Mouse (Mus musculus) thymus, adult 2 months (tissue): ENCODE measurements at regions not wholly inside any gene's neighbourhood (a gene's known extent, or its start where the extent isn't known, plus 50 kb on each side); places are given as distances from the start of the nearest gene placed in this dataset.

Source experiments
- DNase-seq: peaks from one replicate; pipeline ENCODE4 v3.0.0; 2021
- H3K27ac ChIP-seq: fragments of 200-500 bp; 2 replicates; pipeline ENCODE4 v1.5.1; 2012; ENCODE audit warnings: low read length, control low read depth; ENCODE audit not compliant: control insufficient read depth, insufficient read depth
- H3K27me3 ChIP-seq: fragments of 200-500 bp; 2 replicates; pipeline ENCODE4 v1.6.1; 2012; ENCODE audit warnings: mild to moderate bottlenecking, low read length, moderate library complexity, mixed read lengths; ENCODE audit not compliant: control insufficient read depth, insufficient read depth
- H3K36me3 ChIP-seq: fragments of 200-500 bp; 2 replicates; pipeline ENCODE4 v1.6.1; 2012; ENCODE audit warnings: mild to moderate bottlenecking, low read length, moderate library complexity; ENCODE audit not compliant: control insufficient read depth, insufficient read depth
- H3K4me1 ChIP-seq: fragments of 200-500 bp; replicated peaks from 2 replicates; pipeline ENCODE4 v1.6.1; 2012; ENCODE audit warnings: low read length; ENCODE audit not compliant: control insufficient read depth, insufficient read depth
- H3K4me3 ChIP-seq: fragments of 200-500 bp; 2 replicates; pipeline ENCODE4 v1.5.1; 2012; ENCODE audit warnings: mild to moderate bottlenecking, low read length, control low read depth, moderate library complexity; ENCODE audit not compliant: control insufficient read depth, insufficient read depth
- CTCF ChIP-seq: fragments of 200-500 bp; IDR thresholded peaks from 2 replicates; pipeline ENCODE4 v1.5.1; 2012; ENCODE audit warnings: mild to moderate bottlenecking, control low read depth, low read length, moderate library complexity, borderline replicate concordance; ENCODE audit not compliant: control insufficient read depth, poor library complexity, insufficient read depth; ENCODE audit errors: extremely low read depth
- POLR2A ChIP-seq: fragments of 200-500 bp; IDR thresholded peaks from 2 replicates; pipeline ENCODE4 v1.6.1; 2012; ENCODE audit warnings: mild to moderate bottlenecking, low read length, control low read depth, moderate library complexity; ENCODE audit not compliant: control insufficient read depth, poor library complexity, insufficient read depth; ENCODE audit errors: extremely low read depth
- WGBS: fragments of 180-500 bp; shearing (Covaris S2); methylation state at CpG from one replicate; pipeline ENCODE4 v1.1.7; 2018; 5-methylcytosine and 5-hydroxymethylcytosine counted together

DNA sequence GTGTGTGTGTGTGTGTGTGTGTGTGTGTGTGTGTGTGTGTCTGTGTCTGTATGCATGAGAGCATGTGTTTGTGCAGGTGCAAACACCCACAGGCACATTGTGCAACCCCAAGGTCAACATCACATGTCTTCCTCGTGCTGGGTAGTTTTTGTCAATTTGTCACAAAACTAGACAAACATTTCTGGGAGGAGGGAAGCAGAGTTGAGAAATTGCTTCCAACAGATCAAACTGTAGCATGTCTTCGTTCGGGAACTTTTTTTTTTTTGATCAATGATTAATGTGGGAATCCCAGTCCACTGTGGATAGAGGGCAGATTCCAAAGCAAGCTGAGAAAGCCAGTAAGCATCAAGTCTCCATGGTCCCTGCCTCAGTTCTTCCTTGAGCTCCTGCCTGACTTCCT lies 67.9 kb upstream of the Mpp6 start:
- Histone ChIP-seq H3K36me3 (no peaks in the 10 kb centered on the region), H3K27me3 (no peaks in the 10 kb centered on the region), H3K27ac (no peak overlapping the region), H3K4me1 (0 out of 2 replicates have a peak, but pooled peaks cover 6% of the 10 kb centered on the region), H3K4me3 (no peak overlapping the region)
- no peak for DNase-seq
- WGBS: 67% methylated on average over 3 of the region's 3 CpGs
- no peak for TF ChIP-seq POLR2A
- TF ChIP-seq CTCF: no peak

DNA sequence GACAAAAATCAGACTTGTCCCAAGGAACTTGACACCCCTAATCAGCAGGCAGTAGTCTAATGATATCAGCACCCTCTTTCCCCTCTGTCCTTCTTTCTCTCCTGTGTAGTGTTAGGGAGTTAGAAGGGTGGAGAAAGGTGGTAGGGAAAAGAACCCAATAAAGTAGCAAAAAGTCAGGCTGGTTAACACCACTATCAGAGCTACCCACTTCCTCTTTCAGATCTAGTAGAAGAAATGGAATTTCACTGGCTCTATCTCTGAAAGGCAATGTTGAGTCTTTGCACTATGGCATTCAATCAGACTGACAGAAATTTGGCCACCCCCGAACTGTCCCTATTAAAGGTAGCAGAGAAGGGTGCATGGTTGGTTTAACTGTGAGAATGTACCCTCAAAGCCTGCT lies 65.9 kb upstream of the Mpp6 start:
- no peaks in the 10 kb centered on the region for H3K4me1 ChIP-seq
- no peak overlapping the region for H3K4me3 ChIP-seq
- no peaks in the 10 kb centered on the region for H3K27me3 ChIP-seq
- TF ChIP-seq CTCF: no peak
- whole genome bisulfite sequencing: 63% methylated on average over 1 of the region's 1 CpGs
- H3K36me3 ChIP-seq: no peaks in the 10 kb centered on the region
- H3K27ac ChIP-seq: no peak overlapping the region
- no peak for DNase-seq

DNA sequence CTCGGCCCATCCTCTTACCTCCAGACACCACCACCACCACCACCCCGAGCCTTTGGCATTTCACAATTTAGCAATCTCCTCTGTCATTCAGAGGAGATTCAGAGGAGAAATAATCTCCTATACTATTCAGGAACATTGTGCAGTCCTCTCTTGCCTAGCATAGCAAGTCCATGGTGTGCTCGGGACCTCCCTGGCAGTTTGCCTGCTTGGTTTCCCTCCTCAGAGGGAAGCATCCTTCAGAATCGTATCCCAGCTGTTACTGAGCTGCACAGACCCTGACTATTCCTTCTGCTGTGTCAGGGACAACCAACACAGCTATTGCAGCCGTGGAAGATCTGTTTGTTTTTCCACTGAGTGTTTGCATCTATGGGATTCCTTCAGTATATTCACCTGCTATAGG lies 63.3 kb upstream of the Mpp6 start:
- no peaks in the 10 kb centered on the region for H3K27me3 ChIP-seq
- H3K27ac ChIP-seq: no peak overlapping the region
- no peaks in the 10 kb centered on the region for H3K36me3 ChIP-seq
- no peak for DNase-seq
- no peak overlapping the region for H3K4me3 ChIP-seq
- TF ChIP-seq POLR2A (no peak), CTCF (no peak)
- WGBS: 84% methylated on average over 5 of the region's 5 CpGs
- H3K4me1 ChIP-seq: no peaks in the 10 kb centered on the region

DNA sequence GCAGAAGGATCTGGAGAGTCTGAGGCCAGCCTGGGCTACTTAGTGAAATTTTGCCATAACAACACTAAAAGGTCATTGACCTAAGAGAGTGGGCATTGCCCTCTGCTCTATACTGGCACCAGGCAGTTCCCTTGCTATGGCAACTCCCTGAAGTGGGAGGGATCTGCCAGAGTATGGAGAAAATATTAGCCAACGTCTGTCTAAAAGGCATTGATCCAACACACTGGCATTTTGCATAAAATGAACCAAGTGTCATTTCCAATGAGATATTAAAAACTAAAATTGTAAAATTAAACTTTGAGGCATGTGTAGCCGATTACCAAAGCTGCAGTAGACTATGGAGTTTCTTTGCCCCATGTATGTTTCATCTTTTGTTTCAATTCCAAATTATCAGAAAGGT lies 57.6 kb upstream of the Mpp6 start:
- no peak overlapping the region for H3K4me3 ChIP-seq
- DNase-seq: no peak
- no peak for TF ChIP-seq CTCF
- TF ChIP-seq POLR2A: no peak
- WGBS: 80% methylated on average over 2 of the region's 2 CpGs
- no peak overlapping the region for H3K27ac ChIP-seq
- no peaks in the 10 kb centered on the region; the same call in 1 of the 2 replicates for H3K4me1 ChIP-seq
- no peaks in the 10 kb centered on the region for H3K36me3 ChIP-seq
- no peaks in the 10 kb centered on the region for H3K27me3 ChIP-seq

DNA sequence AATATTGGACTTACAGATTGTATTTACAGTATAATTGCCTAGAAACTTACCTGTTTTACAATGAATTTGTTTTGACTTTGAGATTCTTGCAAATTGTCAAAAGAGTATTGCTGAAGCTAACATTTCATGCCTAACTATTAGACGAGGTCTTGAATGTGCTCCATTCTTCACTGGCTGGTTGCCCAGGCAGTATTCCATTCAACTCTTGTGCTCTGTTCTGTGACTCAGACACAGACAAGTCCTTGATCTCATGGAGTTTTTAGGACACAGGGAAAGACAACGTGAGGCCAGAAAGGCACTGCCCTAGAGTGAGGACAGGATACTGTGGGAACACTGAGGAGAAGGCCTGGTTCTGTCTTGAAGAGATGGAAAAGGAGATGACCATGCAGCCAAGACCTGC lies 57.0 kb upstream of the Mpp6 start:
- Histone ChIP-seq H3K4me1 (no peaks in the 10 kb centered on the region; the same call in 1 of the 2 replicates), H3K36me3 (no peaks in the 10 kb centered on the region), H3K4me3 (no peak overlapping the region), H3K27ac (no peak overlapping the region), H3K27me3 (no peaks in the 10 kb centered on the region)
- TF ChIP-seq POLR2A: no peak
- no peak for TF ChIP-seq CTCF
- 82% methylated on average over 2 of the region's 2 CpGs for WGBS
- no peak for DNase-seq

DNA sequence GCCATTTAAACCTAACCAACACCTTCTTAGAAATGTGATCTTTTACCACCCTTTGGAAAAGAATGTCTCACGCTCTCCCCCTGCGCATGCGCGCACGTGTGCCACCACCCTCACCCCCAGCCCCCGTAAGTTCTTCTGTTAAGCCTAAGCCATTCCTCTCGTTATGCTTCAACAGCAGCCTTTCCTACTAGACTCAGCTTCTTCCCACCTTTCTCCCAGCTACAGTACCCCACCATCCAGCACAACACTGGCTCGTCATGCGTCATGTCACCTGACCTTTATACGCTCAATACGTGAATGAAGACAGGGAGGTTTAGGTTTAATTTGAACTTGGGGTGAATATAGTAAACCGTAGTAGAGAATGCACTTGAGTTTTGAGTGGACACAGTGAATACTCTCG lies 55.8 kb upstream of the Mpp6 start:
- no peak overlapping the region for H3K4me3 ChIP-seq
- no peak for TF ChIP-seq CTCF
- TF ChIP-seq POLR2A: no peak
- H3K36me3 ChIP-seq: no peaks in the 10 kb centered on the region
- no peak for DNase-seq
- no peak overlapping the region for H3K27ac ChIP-seq
- 93% methylated on average over 13 of the region's 13 CpGs for WGBS
- no peaks in the 10 kb centered on the region for H3K27me3 ChIP-seq
- H3K4me1 ChIP-seq: no peaks in the 10 kb centered on the region; the same call in 1 of the 2 replicates

DNA sequence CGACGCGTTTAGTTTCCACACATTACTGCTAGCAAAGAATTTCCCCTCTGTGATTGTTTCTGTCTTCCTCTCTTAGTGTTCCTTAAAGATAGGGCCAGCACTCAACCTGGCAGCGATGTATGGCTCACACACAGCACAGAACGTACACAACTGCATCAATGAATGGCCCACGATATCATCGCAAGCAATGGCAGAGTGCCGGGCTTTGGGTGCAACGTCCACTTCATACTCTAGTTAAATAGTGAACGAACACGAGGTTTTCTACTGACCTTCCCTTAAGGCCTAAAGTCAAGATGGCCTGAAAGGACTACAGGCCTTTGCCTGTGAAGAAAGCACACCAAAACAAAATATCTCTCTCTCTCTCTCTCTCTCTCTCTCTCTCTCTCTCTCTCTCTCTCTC lies 51.4 kb upstream of the Mpp6 start:
- DNase-seq: no peak
- no peak overlapping the region for H3K4me3 ChIP-seq
- no peaks in the 10 kb centered on the region; the same call in 1 of the 2 replicates for H3K4me1 ChIP-seq
- TF ChIP-seq POLR2A: no peak
- TF ChIP-seq CTCF: no peak
- no peaks in the 10 kb centered on the region for H3K27me3 ChIP-seq
- H3K27ac ChIP-seq: no peak overlapping the region
- H3K36me3 ChIP-seq: no peaks in the 10 kb centered on the region
- WGBS: 92% methylated on average over 11 of the region's 11 CpGs
